Mouse (Mus musculus): ENCODE data around the gene Amigo1. TPM values are rescaled to one million over a fixed set of nuclear protein-coding genes. Genes with fewer than 3 reads are reported as not detected.

Amigo1 gene
- polyA plus RNA-seq, 1 experiment: not detected

GRCm38 (mm10) chr3:108158383-108159037 lies 27.6 kb upstream of the Amigo1 start:
- Histone ChIP-seq H3K36me3 (replicated peaks; ENCODE audit: low read length) (no peaks in the 10 kb centered on the region), H3K9me3 (no peaks in the 10 kb centered on the region), H3K4me1 (peaks cover 27% of the 10 kb centered on the region), H3K27me3 (replicated peaks) (peaks cover 68% of the 10 kb centered on the region), H3K4me3 (replicated peaks) (no peak overlapping the region)
- TF ChIP-seq FLI1 (IDR thresholded peaks at IDR 0.05; ENCODE audit: low read length) (no peak), GATA1 (IDR thresholded peaks at IDR 0.05; ENCODE audit: borderline replicate concordance, low read length) (no peak)

GRCm38 (mm10) chr3:108164091-108164490 lies 22.0 kb upstream of the Amigo1 start:
- TF ChIP-seq FLI1 (IDR thresholded peaks at IDR 0.05; ENCODE audit: low read length) (no peak), GATA1 (IDR thresholded peaks at IDR 0.05; ENCODE audit: borderline replicate concordance, low read length) (no peak)
- Histone ChIP-seq H3K27me3 (replicated peaks) (peaks cover 71% of the 10 kb centered on the region), H3K9me3 (no peaks in the 10 kb centered on the region), H3K4me3 (replicated peaks) (no peak overlapping the region), H3K36me3 (replicated peaks; ENCODE audit: low read length) (no peaks in the 10 kb centered on the region), H3K4me1 (peaks cover 43% of the 10 kb centered on the region)

GRCm38 (mm10) chr3:108164807-108165206 lies 21.3 kb upstream of the Amigo1 start:
- Histone ChIP-seq H3K4me1 (peaks cover 39% of the 10 kb centered on the region), H3K4me3 (replicated peaks) (no peak overlapping the region), H3K27me3 (replicated peaks) (peaks cover 66% of the 10 kb centered on the region), H3K9me3 (no peaks in the 10 kb centered on the region), H3K36me3 (replicated peaks; ENCODE audit: low read length) (no peaks in the 10 kb centered on the region)
- TF ChIP-seq FLI1 (IDR thresholded peaks at IDR 0.05; ENCODE audit: low read length) (no peak), GATA1 (IDR thresholded peaks at IDR 0.05; ENCODE audit: borderline replicate concordance, low read length) (no peak)

- H3K36me3 ChIP-seq (replicated peaks; ENCODE audit: low read length): no peaks in the 10 kb centered on the region
- no peak overlapping the region for H3K4me3 ChIP-seq (replicated peaks)
- TF ChIP-seq GATA1 (IDR thresholded peaks at IDR 0.05; ENCODE audit: borderline replicate concordance, low read length) (no peak), FLI1 (IDR thresholded peaks at IDR 0.05; ENCODE audit: low read length) (no peak)
- H3K9me3 ChIP-seq: no peaks in the 10 kb centered on the region
- peaks cover 59% of the 10 kb centered on the region for H3K27me3 ChIP-seq (replicated peaks)
- peaks cover 36% of the 10 kb centered on the region for H3K4me1 ChIP-seq
Measured at GRCm38 (mm10) chr3:108165532-108166315, 20.4 kb upstream of the Amigo1 start.

GRCm38 (mm10) chr3:108166486-108167211 lies 19.5 kb upstream of the Amigo1 start:
- Histone ChIP-seq H3K4me1 (peaks cover 29% of the 10 kb centered on the region), H3K36me3 (replicated peaks; ENCODE audit: low read length) (no peaks in the 10 kb centered on the region), H3K27me3 (replicated peaks) (peaks cover 57% of the 10 kb centered on the region), H3K9me3 (no peaks in the 10 kb centered on the region), H3K4me3 (replicated peaks) (no peak overlapping the region)
- no peak for TF ChIP-seq FLI1 (IDR thresholded peaks at IDR 0.05; ENCODE audit: low read length)
- no peak for TF ChIP-seq GATA1 (IDR thresholded peaks at IDR 0.05; ENCODE audit: borderline replicate concordance, low read length)

GRCm38 (mm10) chr3:108167499-108167898 lies 18.6 kb upstream of the Amigo1 start:
- Histone ChIP-seq H3K36me3 (replicated peaks; ENCODE audit: low read length) (no peaks in the 10 kb centered on the region), H3K27me3 (replicated peaks) (peaks cover 59% of the 10 kb centered on the region), H3K4me1 (peaks cover 24% of the 10 kb centered on the region), H3K4me3 (replicated peaks) (no peak overlapping the region), H3K9me3 (no peaks in the 10 kb centered on the region)
- no peak for TF ChIP-seq GATA1 (IDR thresholded peaks at IDR 0.05; ENCODE audit: borderline replicate concordance, low read length)
- no peak for TF ChIP-seq FLI1 (IDR thresholded peaks at IDR 0.05; ENCODE audit: low read length)

GRCm38 (mm10) chr3:108169199-108169598 lies 16.9 kb upstream of the Amigo1 start:
- TF ChIP-seq GATA1 (IDR thresholded peaks at IDR 0.05; ENCODE audit: borderline replicate concordance, low read length) (no peak), FLI1 (IDR thresholded peaks at IDR 0.05; ENCODE audit: low read length) (no peak)
- no peaks in the 10 kb centered on the region for H3K36me3 ChIP-seq (replicated peaks; ENCODE audit: low read length)

GRCm38 (mm10) chr3:108174672-108175531 lies 11.2 kb upstream of the Amigo1 start:
- TF ChIP-seq GATA1 (IDR thresholded peaks at IDR 0.05; ENCODE audit: borderline replicate concordance, low read length): no peak
- no peak for TF ChIP-seq FLI1 (IDR thresholded peaks at IDR 0.05; ENCODE audit: low read length)

More at GRCm38 (mm10) chr3:108169199-108169598, 16.9 kb upstream of the Amigo1 start:
- Histone ChIP-seq H3K4me1 (peaks cover 24% of the 10 kb centered on the region), H3K9me3 (no peaks in the 10 kb centered on the region), H3K27me3 (replicated peaks) (peaks cover 66% of the 10 kb centered on the region), H3K4me3 (replicated peaks) (no peak overlapping the region)

More at GRCm38 (mm10) chr3:108174672-108175531, 11.2 kb upstream of the Amigo1 start:
- no peak overlapping the region for H3K4me3 ChIP-seq (replicated peaks)
- H3K4me1 ChIP-seq: no peaks in the 10 kb centered on the region
- H3K9me3 ChIP-seq: peaks cover 7% of the 10 kb centered on the region; the same call in 1 of the 2 replicates
- no peaks in the 10 kb centered on the region for H3K36me3 ChIP-seq (replicated peaks; ENCODE audit: low read length)
- H3K27me3 ChIP-seq (replicated peaks): peaks cover 58% of the 10 kb centered on the region

All from megakaryocyte, embryonic 14.5 days (primary cell).